Mouse (Mus musculus) stomach, embryonic 15.5 days (tissue): ENCODE measurements around the gene Tank. TPM values are rescaled to one million over a fixed set of nuclear protein-coding genes. Genes with fewer than 3 reads are reported as not detected.
A peak's percentile ranks its signal among the peaks of the same experiment; 100 is the strongest.

Experiments
- ATAC-seq: fragments of 200-750 bp; cut with Nextera tagmentation; 2 replicates; pipeline ENCODE4 v1.8.0; 2017; ENCODE audit warnings: low read depth, moderate number of reproducible peaks, moderate TSS enrichment; ENCODE audit not compliant: insufficient read depth, low FRiP score
- H3K27ac ChIP-seq: fragments of 300-500 bp; sonication (generic); 2 replicates; pipeline ENCODE4 v1.5.1; 2015; ENCODE audit warnings: mild to moderate bottlenecking, inconsistent platforms
- H3K27me3 ChIP-seq: fragments of 300-500 bp; sonication (generic); replicated peaks from 2 replicates; pipeline ENCODE4 v1.6.1; 2015; ENCODE audit warnings: inconsistent platforms
- H3K36me3 ChIP-seq: fragments of 300-500 bp; sonication (generic); 2 replicates; pipeline ENCODE4 v1.6.1; 2015; ENCODE audit warnings: inconsistent platforms
- H3K4me1 ChIP-seq: fragments of 300-500 bp; sonication (generic); 2 replicates; pipeline ENCODE4 v1.6.1; 2015; ENCODE audit warnings: inconsistent platforms
- H3K4me2 ChIP-seq: fragments of 300-500 bp; sonication (generic); 2 replicates; pipeline ENCODE4 v1.6.1; 2015; ENCODE audit warnings: mild to moderate bottlenecking, inconsistent platforms
- H3K4me3 ChIP-seq: fragments of 300-500 bp; sonication (generic); replicated peaks from 2 replicates; pipeline ENCODE4 v1.5.1; 2015; ENCODE audit warnings: inconsistent platforms
- H3K9ac ChIP-seq: fragments of 300-500 bp; sonication (generic); 2 replicates; pipeline ENCODE4 v1.6.1; 2015; ENCODE audit warnings: inconsistent platforms
- H3K9me3 ChIP-seq: fragments of 300-500 bp; sonication (generic); 2 replicates; pipeline ENCODE4 v1.6.1; 2016; ENCODE audit warnings: inconsistent platforms
- WGBS: fragments of 180-500 bp; shearing (Covaris S2); methylation state at CpG from one replicate; pipeline ENCODE4 v1.1.7; 2015; 5-methylcytosine and 5-hydroxymethylcytosine counted together
- polyA plus RNA-seq: library from polyadenylated mRNA; unstranded; fragments of >200 nt; fragmentation: Nextera tagmentation; extraction: Ambion mirVana; gene quantifications from 2 replicates; pipeline ENCODE4 v1.2.1, GENCODE M21; 2015

Gene Tank
- polyA plus RNA-seq, 1 experiment from 2014 or later = 31.6 TPM

- no peaks in the 10 kb centered on the region for H3K9me3 ChIP-seq
- no peak for ATAC-seq
- no peaks in the 10 kb centered on the region for H3K27me3 ChIP-seq
- H3K4me1 ChIP-seq = no peaks in the 10 kb centered on the region
- no peaks in the 10 kb centered on the region for H3K36me3 ChIP-seq
- H3K4me2 ChIP-seq = no peak overlapping the region
- H3K27ac ChIP-seq = no peak overlapping the region
- 88% methylated on average over 5 of the region's 5 CpGs for WGBS
- no peak overlapping the region for H3K4me3 ChIP-seq
- H3K9ac ChIP-seq = no peak overlapping the region
Observed at GRCm38 (mm10) chr2:61582578-61583315, 4.4 kb downstream of the Tank start.

DNA sequence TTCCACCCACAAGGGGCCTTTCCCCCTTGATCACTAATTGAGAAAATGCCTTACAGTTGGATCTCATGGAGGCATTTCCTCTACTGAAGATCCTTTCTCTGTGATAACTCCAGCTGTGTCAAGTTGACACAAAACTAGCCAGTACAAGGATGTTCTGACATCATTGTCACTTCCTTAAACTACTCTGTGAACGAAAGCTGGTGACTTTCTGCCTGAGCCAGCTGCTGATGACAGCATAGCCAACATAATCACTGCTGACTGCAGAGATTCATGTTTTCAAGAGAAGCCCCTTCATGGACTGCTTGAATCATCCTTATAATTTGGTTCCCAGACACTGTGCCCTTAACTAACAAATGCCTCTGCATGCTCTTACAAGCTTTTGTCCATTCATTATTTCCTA, 7.1 kb downstream of the Tank start:
- Histone ChIP-seq H3K9ac (no peak overlapping the region), H3K9me3 (no peaks in the 10 kb centered on the region), H3K4me1 (no peaks in the 10 kb centered on the region), H3K4me2 (no peak overlapping the region), H3K36me3 (no peaks in the 10 kb centered on the region), H3K4me3 (no peak overlapping the region), H3K27me3 (no peaks in the 10 kb centered on the region), H3K27ac (no peak overlapping the region)
- WGBS = 57% methylated on average over 1 of the region's 1 CpGs
- no peak for ATAC-seq

DNA sequence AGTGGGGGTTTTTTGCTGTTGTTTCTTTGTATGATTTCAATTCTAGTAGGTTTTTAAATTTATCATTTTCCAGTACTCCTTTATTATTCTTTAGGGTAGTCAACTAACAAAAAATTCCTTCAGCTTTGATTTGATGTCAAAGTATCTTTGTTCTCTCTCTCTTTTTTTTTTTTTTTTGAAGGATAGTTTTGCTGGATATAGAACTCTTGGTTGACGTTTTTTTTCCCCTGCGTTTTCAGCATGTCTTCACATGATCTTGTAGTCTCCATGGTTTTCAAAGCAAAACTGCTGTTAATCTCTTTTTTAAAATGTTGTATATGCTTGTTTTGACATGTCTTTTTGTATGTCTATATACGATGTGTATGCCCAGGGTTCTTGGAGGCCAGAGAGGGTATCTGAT, 7.8 kb downstream of the Tank start:
- ATAC-seq = no peak

GRCm38 (mm10) chr2:61590751-61591150, 12.4 kb downstream of the Tank start:
- H3K27ac ChIP-seq = no peak overlapping the region
- ATAC-seq = no peak
- no peak overlapping the region for H3K9ac ChIP-seq
- no peaks in the 10 kb centered on the region for H3K4me1 ChIP-seq
- no peaks in the 10 kb centered on the region for H3K36me3 ChIP-seq
- no peaks in the 10 kb centered on the region for H3K9me3 ChIP-seq
- H3K4me2 ChIP-seq = no peak overlapping the region
- WGBS = 81% methylated on average over 2 of the region's 2 CpGs
- H3K27me3 ChIP-seq = no peaks in the 10 kb centered on the region
- H3K4me3 ChIP-seq = no peak overlapping the region

More for the DNA sequence above, 7.8 kb downstream of the Tank start:
- Histone ChIP-seq H3K4me2 (no peak overlapping the region), H3K9me3 (no peaks in the 10 kb centered on the region), H3K27ac (no peak overlapping the region), H3K27me3 (no peaks in the 10 kb centered on the region), H3K4me1 (no peaks in the 10 kb centered on the region), H3K36me3 (no peaks in the 10 kb centered on the region), H3K9ac (no peak overlapping the region), H3K4me3 (no peak overlapping the region)
- 86% methylated on average over 3 of the region's 3 CpGs for WGBS

DNA sequence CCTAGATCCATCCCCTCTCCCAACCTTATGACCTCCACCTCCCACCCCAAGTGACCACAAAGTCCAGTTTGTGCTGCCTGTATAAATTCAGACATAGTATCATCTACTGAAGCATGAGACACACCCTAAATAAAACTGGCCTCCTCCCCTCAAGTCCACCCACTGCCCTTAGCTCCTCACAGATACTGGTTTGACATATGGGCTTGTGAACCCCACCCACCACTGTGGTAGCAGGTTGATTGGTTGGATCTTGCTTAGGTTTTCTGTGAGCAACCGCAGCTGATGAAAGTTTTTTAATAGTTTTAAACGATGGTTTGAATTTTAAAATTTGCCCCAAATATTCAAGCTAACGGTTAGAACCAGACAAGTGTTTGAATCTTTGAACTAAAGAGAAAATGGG, 13.7 kb downstream of the Tank start:
- Histone ChIP-seq H3K4me3 (no peak overlapping the region), H3K27me3 (no peaks in the 10 kb centered on the region), H3K36me3 (no peaks in the 10 kb centered on the region), H3K9ac (no peak overlapping the region), H3K9me3 (no peaks in the 10 kb centered on the region), H3K27ac (no peak overlapping the region), H3K4me1 (no peaks in the 10 kb centered on the region), H3K4me2 (no peak overlapping the region)
- 86% methylated on average over 3 of the region's 3 CpGs for WGBS
- no peak; the same call in 1 of the 2 replicates for ATAC-seq

DNA sequence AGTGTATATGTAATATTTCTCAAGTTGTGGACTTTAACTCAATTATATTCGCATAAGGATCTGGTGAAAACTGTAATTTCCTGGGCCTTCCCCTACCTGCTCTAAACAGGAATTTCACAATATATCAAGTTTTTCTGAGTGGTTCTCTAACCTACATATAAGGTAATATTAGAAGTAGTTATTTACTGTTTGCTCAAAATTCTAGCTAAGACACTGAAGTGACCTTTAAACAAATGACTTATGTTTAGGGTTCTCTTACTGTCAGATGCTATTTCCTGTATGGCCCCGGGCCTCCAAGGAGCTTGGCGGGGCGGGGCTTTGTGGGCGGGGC, 14.3 kb downstream of the Tank start:
- Histone ChIP-seq H3K4me3 (peak overlapping the region; percentile 75), H3K4me2 (peak overlapping the region; percentile 64), H3K4me1 (no peaks in the 10 kb centered on the region), H3K36me3 (no peaks in the 10 kb centered on the region), H3K27ac (no peak overlapping the region; the same call in none of the 2 replicates), H3K27me3 (no peaks in the 10 kb centered on the region), H3K9ac (no peak overlapping the region), H3K9me3 (no peaks in the 10 kb centered on the region)
- 12% methylated on average over 5 of the region's 5 CpGs for WGBS
- ATAC-seq = no peak

DNA sequence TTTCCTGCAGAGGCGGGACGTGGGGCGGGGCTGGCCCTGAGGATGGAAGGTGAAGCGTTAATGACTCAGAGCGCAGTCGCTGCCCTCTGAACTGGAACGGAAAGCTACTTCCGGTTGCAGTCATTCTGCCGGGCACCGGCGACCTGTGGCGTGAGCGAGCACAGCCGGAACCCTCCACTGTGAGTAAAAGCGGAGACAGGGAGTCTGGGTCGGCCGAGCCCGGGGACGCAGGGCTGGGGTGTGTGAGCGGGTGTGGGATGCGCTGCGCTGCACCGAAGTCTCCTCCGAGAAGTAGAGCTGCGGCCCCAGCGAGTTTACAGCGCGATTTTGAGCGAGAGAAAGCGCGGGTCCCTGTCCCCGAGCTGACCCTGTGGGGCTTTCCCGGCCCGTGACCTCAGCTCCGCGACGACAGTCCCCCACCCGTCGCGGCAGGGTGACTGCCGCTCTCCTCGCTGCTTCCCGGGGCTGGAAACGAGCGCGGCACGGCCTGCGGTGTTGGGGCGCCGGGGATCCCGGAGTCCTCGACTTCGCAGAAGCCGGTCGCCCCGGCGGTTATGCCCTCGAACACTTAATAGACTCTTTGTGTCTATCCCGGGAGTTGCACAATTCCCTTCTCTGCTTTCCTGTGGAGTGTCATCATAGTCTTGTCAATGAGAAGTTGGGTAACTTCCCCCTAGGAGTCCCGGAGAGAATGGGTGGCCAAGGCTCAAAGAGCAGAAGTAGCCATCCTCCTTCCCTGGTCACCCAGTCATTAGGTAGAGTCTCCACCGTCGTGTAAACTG, 14.8 kb downstream of the Tank start:
- no peaks in the 10 kb centered on the region for H3K9me3 ChIP-seq
- peak overlapping the region; percentile 83 for H3K27ac ChIP-seq
- WGBS = under 1% methylated on average over 62 of the region's 62 CpGs
- peak overlapping the region; percentile 75 for H3K4me3 ChIP-seq
- peak overlapping the region; percentile 64 for H3K4me2 ChIP-seq
- H3K27me3 ChIP-seq = no peaks in the 10 kb centered on the region
- ATAC-seq = peak; percentile 96
- H3K4me1 ChIP-seq = no peaks in the 10 kb centered on the region
- no peaks in the 10 kb centered on the region for H3K36me3 ChIP-seq
- H3K9ac ChIP-seq = peak overlapping the region; percentile 83

GRCm38 (mm10) chr2:61593871-61594304, 15.5 kb downstream of the Tank start:
- H3K36me3 ChIP-seq = no peaks in the 10 kb centered on the region
- H3K27ac ChIP-seq = peak overlapping the region; percentile 83
- no peaks in the 10 kb centered on the region for H3K4me1 ChIP-seq
- under 1% methylated on average over 12 of the region's 12 CpGs for WGBS
- peak overlapping the region; percentile 75 for H3K4me3 ChIP-seq
- peak overlapping the region; percentile 64 for H3K4me2 ChIP-seq
- no peak for ATAC-seq
- no peaks in the 10 kb centered on the region for H3K27me3 ChIP-seq
- H3K9me3 ChIP-seq = no peaks in the 10 kb centered on the region
- peak overlapping the region; percentile 83 for H3K9ac ChIP-seq

GRCm38 (mm10) chr2:61599730-61600129, 21.3 kb downstream of the Tank start:
- Histone ChIP-seq H3K27ac (no peak overlapping the region), H3K4me2 (no peak overlapping the region), H3K27me3 (no peaks in the 10 kb centered on the region), H3K4me1 (no peaks in the 10 kb centered on the region), H3K36me3 (no peaks in the 10 kb centered on the region), H3K4me3 (no peak overlapping the region), H3K9ac (no peak overlapping the region), H3K9me3 (no peaks in the 10 kb centered on the region)
- no peak for ATAC-seq
- WGBS = 85% methylated on average over 1 of the region's 1 CpGs

GRCm38 (mm10) chr2:61603461-61603860, 25.1 kb downstream of the Tank start:
- WGBS = 83% methylated on average over 3 of the region's 3 CpGs
- Histone ChIP-seq H3K27me3 (no peaks in the 10 kb centered on the region), H3K4me1 (no peaks in the 10 kb centered on the region), H3K27ac (no peak overlapping the region), H3K4me3 (no peak overlapping the region), H3K9me3 (no peaks in the 10 kb centered on the region), H3K9ac (no peak overlapping the region), H3K36me3 (no peaks in the 10 kb centered on the region), H3K4me2 (no peak overlapping the region)
- no peak for ATAC-seq

- ATAC-seq = no peak
- 97% methylated on average over 1 of the region's 1 CpGs for WGBS
- Histone ChIP-seq H3K27ac (no peak overlapping the region), H3K27me3 (no peaks in the 10 kb centered on the region), H3K4me1 (no peaks in the 10 kb centered on the region), H3K9me3 (no peaks in the 10 kb centered on the region), H3K4me3 (no peak overlapping the region), H3K36me3 (no peaks in the 10 kb centered on the region), H3K4me2 (no peak overlapping the region), H3K9ac (no peak overlapping the region)
Observed at GRCm38 (mm10) chr2:61606942-61607341, 28.6 kb downstream of the Tank start.

DNA sequence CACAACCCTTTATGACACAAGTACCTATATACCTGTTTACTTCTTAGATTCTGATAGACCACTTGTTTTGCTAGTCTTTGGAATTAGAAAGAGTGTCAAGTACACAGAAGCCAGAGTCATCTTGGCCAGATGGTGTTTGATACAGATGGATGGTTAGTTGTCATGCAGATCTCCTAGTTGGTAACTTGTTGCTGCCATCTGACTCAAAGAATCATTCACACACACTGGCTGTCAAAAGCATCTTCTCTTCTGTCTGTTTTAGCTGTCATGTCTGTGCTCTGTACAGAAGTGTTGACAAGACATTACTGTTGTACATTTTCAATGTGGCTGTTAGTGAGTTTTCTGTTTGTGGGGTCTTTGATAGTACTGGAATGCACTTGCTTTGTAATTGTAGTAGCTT, 45.6 kb downstream of the Tank start:
- no peaks in the 10 kb centered on the region for H3K9me3 ChIP-seq
- no peak overlapping the region for H3K9ac ChIP-seq
- H3K36me3 ChIP-seq = peaks cover 5% of the 10 kb centered on the region; the same call in 1 of the 2 replicates
- no peak overlapping the region for H3K27ac ChIP-seq
- H3K4me2 ChIP-seq = no peak overlapping the region
- no peaks in the 10 kb centered on the region for H3K27me3 ChIP-seq
- ATAC-seq = no peak
- no peak overlapping the region for H3K4me3 ChIP-seq
- no peaks in the 10 kb centered on the region for H3K4me1 ChIP-seq
